Mouse (Mus musculus): Measurements from ENCODE around the gene Smurf2. TPM values are rescaled to one million over a fixed set of nuclear protein-coding genes. Genes with fewer than 3 reads are reported as not detected.
A peak's percentile ranks its signal among the peaks of the same experiment; 100 is the strongest.
"Not testable (repeated sequence)": the region's sequence is repeated elsewhere in the genome, so short reads cannot be mapped to it uniquely, and the experiment has no call there.

Smurf2 gene
- polyA plus RNA-seq, 1 experiment = 29.5 TPM

- no peak for DNase-seq (ENCODE audit: low read depth)
- TF ChIP-seq POLR2A (IDR thresholded peaks at IDR 0.05; ENCODE audit: borderline replicate concordance, extremely low read depth, insufficient read depth, insufficient read length, poor library complexity, severe bottlenecking) (no peak), CTCF (IDR thresholded peaks at IDR 0.05; ENCODE audit: borderline replicate concordance, extremely low read depth, insufficient read depth, insufficient read length) (no peak)
Measured at GRCm38 (mm10) chr11:106820972-106821371, 99.5 kb downstream of the Smurf2 start.

GRCm38 (mm10) chr11:106820252-106820651 lies 100.3 kb downstream of the Smurf2 start:
- TF ChIP-seq CTCF (IDR thresholded peaks at IDR 0.05; ENCODE audit: borderline replicate concordance, extremely low read depth, insufficient read depth, insufficient read length) (no peak), POLR2A (IDR thresholded peaks at IDR 0.05; ENCODE audit: borderline replicate concordance, extremely low read depth, insufficient read depth, insufficient read length, poor library complexity, severe bottlenecking) (no peak)
- DNase-seq (ENCODE audit: low read depth) = peak; percentile 41

DNA sequence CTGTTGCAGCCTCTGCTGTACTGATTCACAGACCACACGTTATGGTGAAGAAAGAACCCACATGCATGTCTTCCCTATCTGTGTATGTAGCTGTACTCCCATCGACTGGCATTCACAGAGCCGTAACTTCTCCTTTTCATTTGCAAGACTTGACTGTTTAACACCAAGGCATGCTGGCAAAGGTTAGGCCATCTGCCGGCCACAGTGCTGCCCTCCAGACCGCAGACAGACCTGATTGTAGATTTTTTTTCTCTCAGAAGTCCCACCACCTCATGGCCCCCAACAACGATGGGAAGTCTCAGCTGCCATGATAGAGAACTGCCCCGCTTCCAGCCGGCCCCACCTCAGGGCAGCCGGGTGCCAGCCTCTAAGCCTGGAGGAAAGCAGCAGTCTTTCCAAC lies 100.9 kb downstream of the Smurf2 start:
- DNase-seq (ENCODE audit: low read depth) = no peak

GRCm38 (mm10) chr11:106818341-106818740 lies 102.2 kb downstream of the Smurf2 start:
- peak; percentile 91 for DNase-seq (ENCODE audit: low read depth)
- TF ChIP-seq POLR2A (IDR thresholded peaks at IDR 0.05; ENCODE audit: borderline replicate concordance, extremely low read depth, insufficient read depth, insufficient read length, poor library complexity, severe bottlenecking) (no peak), CTCF (IDR thresholded peaks at IDR 0.05; ENCODE audit: borderline replicate concordance, extremely low read depth, insufficient read depth, insufficient read length) (no peak)

More for the DNA sequence above, 100.9 kb downstream of the Smurf2 start:
- TF ChIP-seq CTCF (IDR thresholded peaks at IDR 0.05; ENCODE audit: borderline replicate concordance, extremely low read depth, insufficient read depth, insufficient read length) (no peak), POLR2A (IDR thresholded peaks at IDR 0.05; ENCODE audit: borderline replicate concordance, extremely low read depth, insufficient read depth, insufficient read length, poor library complexity, severe bottlenecking) (no peak)

DNA sequence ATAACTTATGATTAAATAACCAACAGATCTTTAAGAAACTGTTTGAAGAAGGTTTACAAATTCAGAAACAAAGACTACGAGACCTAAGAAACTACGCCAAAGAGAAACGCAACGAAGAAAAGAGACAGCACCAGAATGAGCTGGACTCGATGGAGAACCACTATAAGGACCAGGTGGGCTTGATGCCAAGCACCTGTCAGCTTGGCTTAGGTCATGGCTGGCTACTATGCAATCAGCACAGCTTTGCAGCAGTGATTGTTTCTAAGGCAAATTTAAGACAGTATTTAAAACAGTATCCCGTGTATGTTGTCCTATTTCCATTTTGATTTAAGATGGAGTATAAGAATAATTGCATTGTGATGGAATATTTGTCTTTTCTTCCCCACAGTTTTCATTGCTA lies 102.7 kb downstream of the Smurf2 start:
- TF ChIP-seq POLR2A (IDR thresholded peaks at IDR 0.05; ENCODE audit: borderline replicate concordance, extremely low read depth, insufficient read depth, insufficient read length, poor library complexity, severe bottlenecking) (no peak), CTCF (IDR thresholded peaks at IDR 0.05; ENCODE audit: borderline replicate concordance, extremely low read depth, insufficient read depth, insufficient read length) (no peak)
- peak; percentile 71 for DNase-seq (ENCODE audit: low read depth)

- no peak for DNase-seq (ENCODE audit: low read depth)
- TF ChIP-seq POLR2A (IDR thresholded peaks at IDR 0.05; ENCODE audit: borderline replicate concordance, extremely low read depth, insufficient read depth, insufficient read length, poor library complexity, severe bottlenecking) (no peak), CTCF (IDR thresholded peaks at IDR 0.05; ENCODE audit: borderline replicate concordance, extremely low read depth, insufficient read depth, insufficient read length) (no peak)
Measured at GRCm38 (mm10) chr11:106817156-106817555, 103.4 kb downstream of the Smurf2 start.

DNA sequence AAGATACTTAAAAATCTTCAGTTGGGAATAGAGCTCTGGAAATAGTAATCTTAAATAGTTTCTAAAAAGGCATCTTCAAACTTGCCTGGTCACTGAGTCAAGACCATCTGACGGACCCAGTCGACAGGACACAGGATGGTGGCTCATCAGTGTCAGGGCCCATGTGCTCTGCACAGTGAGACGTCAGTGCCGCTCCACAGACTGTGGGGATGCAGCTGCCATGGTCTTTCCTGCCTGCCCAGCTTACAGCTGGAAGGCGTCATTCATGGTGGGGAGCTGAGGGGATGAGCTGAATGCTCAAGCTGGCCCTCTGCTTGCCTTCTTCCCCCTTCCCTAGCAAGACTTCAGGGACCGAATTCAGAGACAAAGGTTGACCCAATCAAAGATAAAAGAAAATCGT lies 104.2 kb downstream of the Smurf2 start:
- TF ChIP-seq POLR2A (IDR thresholded peaks at IDR 0.05; ENCODE audit: borderline replicate concordance, extremely low read depth, insufficient read depth, insufficient read length, poor library complexity, severe bottlenecking) (no peak), CTCF (IDR thresholded peaks at IDR 0.05; ENCODE audit: borderline replicate concordance, extremely low read depth, insufficient read depth, insufficient read length) (no peak)
- no peak for DNase-seq (ENCODE audit: low read depth)

DNA sequence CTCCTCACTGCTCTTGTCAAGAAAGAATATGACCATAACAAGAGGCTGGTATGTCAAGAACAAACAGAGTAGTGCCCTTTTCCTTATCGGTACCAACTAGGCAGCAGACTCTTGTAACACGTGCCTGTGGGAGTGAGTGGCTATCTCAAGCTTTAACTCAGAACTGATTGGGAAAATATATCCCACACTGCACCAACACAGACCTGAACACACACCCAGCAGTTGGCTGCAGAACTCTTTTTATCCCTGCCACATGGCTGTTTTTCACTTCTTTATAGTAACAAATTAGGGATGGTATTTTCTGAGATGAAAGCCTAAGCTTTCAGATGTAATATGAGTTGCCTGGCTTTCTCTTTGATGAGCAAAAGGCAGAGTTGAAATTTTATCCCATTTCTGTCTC lies 104.8 kb downstream of the Smurf2 start:
- no peak for DNase-seq (ENCODE audit: low read depth)
- TF ChIP-seq CTCF (IDR thresholded peaks at IDR 0.05; ENCODE audit: borderline replicate concordance, extremely low read depth, insufficient read depth, insufficient read length) (no peak), POLR2A (IDR thresholded peaks at IDR 0.05; ENCODE audit: borderline replicate concordance, extremely low read depth, insufficient read depth, insufficient read length, poor library complexity, severe bottlenecking) (no peak)

GRCm38 (mm10) chr11:106815331-106815730 lies 105.2 kb downstream of the Smurf2 start:
- TF ChIP-seq POLR2A (IDR thresholded peaks at IDR 0.05; ENCODE audit: borderline replicate concordance, extremely low read depth, insufficient read depth, insufficient read length, poor library complexity, severe bottlenecking) (no peak), CTCF (IDR thresholded peaks at IDR 0.05; ENCODE audit: borderline replicate concordance, extremely low read depth, insufficient read depth, insufficient read length) (no peak)
- DNase-seq (ENCODE audit: low read depth) = no peak

GRCm38 (mm10) chr11:106814601-106815320 lies 105.8 kb downstream of the Smurf2 start:
- DNase-seq (ENCODE audit: low read depth) = no peak
- TF ChIP-seq CTCF (IDR thresholded peaks at IDR 0.05; ENCODE audit: borderline replicate concordance, extremely low read depth, insufficient read depth, insufficient read length) = no peak
- TF ChIP-seq POLR2A (IDR thresholded peaks at IDR 0.05; ENCODE audit: borderline replicate concordance, extremely low read depth, insufficient read depth, insufficient read length, poor library complexity, severe bottlenecking) = no peak

DNA sequence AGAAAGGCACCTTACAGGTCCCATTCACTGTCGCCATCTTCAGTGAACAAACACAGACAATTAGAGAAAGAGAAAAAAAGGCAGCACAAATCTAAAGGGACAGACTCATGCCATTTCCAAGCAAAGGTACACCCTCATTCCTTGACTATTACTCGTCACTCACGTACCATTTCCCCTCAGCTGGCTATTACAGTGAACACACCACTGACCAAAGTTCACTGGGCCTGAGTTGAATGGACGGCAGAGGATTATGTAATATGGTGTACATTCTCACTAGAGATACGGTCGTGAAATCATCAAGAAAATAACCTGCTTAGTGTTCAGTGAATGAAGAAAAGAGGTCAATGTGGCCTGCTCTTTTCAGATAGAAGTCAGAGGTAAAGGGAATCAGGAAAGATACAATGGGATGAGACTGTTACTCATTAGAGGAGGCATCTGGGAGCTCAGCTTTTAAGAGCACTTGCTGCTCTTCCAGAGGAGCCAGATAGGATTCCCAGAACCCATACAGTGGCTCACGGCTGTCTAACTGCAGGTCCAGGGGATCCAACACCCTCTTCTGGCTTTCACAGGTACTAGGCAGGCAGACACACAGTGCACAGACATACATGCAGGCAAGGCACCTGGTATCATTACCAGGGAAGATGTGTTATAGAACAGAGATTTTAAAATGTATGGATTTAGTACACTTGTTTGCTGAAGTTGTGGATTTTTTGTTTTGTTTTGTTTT lies 107.9 kb downstream of the Smurf2 start:
- DNase-seq (ENCODE audit: low read depth) = no peak
- no peak for TF ChIP-seq POLR2A (IDR thresholded peaks at IDR 0.05; ENCODE audit: borderline replicate concordance, extremely low read depth, insufficient read depth, insufficient read length, poor library complexity, severe bottlenecking)

GRCm38 (mm10) chr11:106807442-106807841 lies 113.1 kb downstream of the Smurf2 start:
- not testable (repeated sequence) for DNase-seq (ENCODE audit: low read depth)

Data from brain, embryonic 14.5 days (tissue).